Mouse (Mus musculus): ENCODE measurements around the gene Cux1. TPM values are rescaled to one million over a fixed set of nuclear protein-coding genes. Genes with fewer than 3 reads are reported as not detected.

The Cux1 gene
- polyA plus RNA-seq, 2 experiments: 39.0 to 64.3 TPM

DNA sequence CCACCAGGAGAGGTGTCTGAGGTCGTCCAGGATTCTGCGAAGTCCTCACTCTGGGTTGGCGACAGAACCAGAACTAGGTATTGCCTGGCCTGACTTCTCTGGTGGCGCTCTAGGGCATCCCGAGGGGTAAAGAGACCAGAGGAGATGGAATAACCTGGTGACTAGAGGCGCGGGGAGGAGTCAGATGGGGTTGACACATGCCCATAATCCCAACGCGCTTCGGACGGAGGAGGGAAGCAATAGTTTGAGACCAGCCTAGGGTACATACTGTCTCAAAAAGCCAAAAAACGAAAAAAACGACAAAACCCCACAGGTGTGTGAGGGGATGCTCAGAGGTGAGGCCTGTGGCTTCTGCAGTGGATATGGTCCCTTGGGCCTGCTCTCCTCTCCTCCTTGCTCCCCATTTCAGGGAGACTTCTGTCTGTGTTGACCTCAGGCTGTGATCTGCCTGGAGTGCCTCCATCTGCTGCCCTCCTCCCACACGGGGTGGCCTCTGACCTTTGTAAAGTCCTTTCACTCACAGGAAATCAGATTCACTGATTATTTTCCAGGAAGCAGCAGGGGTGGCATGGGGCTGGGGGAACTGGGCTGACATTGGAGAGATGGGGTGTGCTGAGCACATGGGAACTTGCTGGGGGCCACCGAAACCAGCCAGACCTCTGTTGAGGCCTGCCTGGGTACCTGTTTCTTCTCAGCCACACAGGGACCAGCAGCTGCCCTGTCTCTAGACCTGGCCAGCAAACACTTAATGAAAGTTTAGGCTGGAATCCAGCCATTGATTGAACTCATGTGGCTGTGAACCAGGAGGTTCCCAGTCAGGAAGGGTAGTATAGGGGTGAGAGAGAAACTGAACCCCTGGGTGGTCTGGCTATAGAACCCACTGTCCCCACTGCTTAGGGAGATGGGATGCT lies 321.5 kb downstream of the Cux1 start:
- no peaks in the 10 kb centered on the region for H3K27me3 ChIP-seq (ENCODE audit: control insufficient read depth, insufficient read depth, low read length)
- H3K9ac ChIP-seq (ENCODE audit: low read depth, low read length, severe bottlenecking): peak overlapping the region; percentile 70; the same call in 1 of the 2 replicates
- H3K4me3 ChIP-seq (replicated peaks; ENCODE audit: low read length): peak overlapping the region; percentile 76
- no peak overlapping the region for H3K27ac ChIP-seq (replicated peaks; ENCODE audit: low read depth, low read length)
- 9% methylated on average over 15 of the region's 15 CpGs for WGBS
- no peaks in the 10 kb centered on the region for H3K9me3 ChIP-seq (ENCODE audit: control insufficient read depth, low read length)
- peaks cover 17% of the 10 kb centered on the region for H3K4me1 ChIP-seq (ENCODE audit: control insufficient read depth, insufficient read depth, low read length)
- H3K4me2 ChIP-seq (replicated peaks; ENCODE audit: low read depth, low read length, severe bottlenecking): peak overlapping the region; percentile 95
- ATAC-seq (ENCODE audit: low FRiP score, low read depth): no peak
- DNase-seq (ENCODE audit: low spot score): no peak
- H3K36me3 ChIP-seq (ENCODE audit: control insufficient read depth, insufficient read depth, low read length): peaks cover 4% of the 10 kb centered on the region; the same call in 1 of the 2 replicates
- TF ChIP-seq POLR2A (IDR thresholded peaks at IDR 0.05; ENCODE audit: borderline replicate concordance, extremely low read depth, insufficient read depth, insufficient read length): no peak

GRCm38 (mm10) chr5:136244762-136245540 lies 322.3 kb downstream of the Cux1 start:
- Histone ChIP-seq H3K27me3 (ENCODE audit: control insufficient read depth, insufficient read depth, low read length) (no peaks in the 10 kb centered on the region), H3K4me2 (replicated peaks; ENCODE audit: low read depth, low read length, severe bottlenecking) (peak overlapping the region; percentile 95), H3K4me3 (replicated peaks; ENCODE audit: low read length) (peak overlapping the region; percentile 76), H3K4me1 (ENCODE audit: control insufficient read depth, insufficient read depth, low read length) (peaks cover 17% of the 10 kb centered on the region), H3K9me3 (ENCODE audit: control insufficient read depth, low read length) (no peaks in the 10 kb centered on the region), H3K36me3 (ENCODE audit: control insufficient read depth, insufficient read depth, low read length) (no peaks in the 10 kb centered on the region), H3K9ac (ENCODE audit: low read depth, low read length, severe bottlenecking) (peak overlapping the region; percentile 70), H3K27ac (replicated peaks; ENCODE audit: low read depth, low read length) (peak overlapping the region; percentile 15; the same call in 1 of the 2 replicates)
- TF ChIP-seq POLR2A (IDR thresholded peaks at IDR 0.05; ENCODE audit: borderline replicate concordance, extremely low read depth, insufficient read depth, insufficient read length): no peak
- DNase-seq (ENCODE audit: low spot score) (peak; percentile 83), ATAC-seq (ENCODE audit: low FRiP score, low read depth) (peak; percentile 83)
- under 1% methylated on average over 28 of the region's 57 CpGs for WGBS

DNA sequence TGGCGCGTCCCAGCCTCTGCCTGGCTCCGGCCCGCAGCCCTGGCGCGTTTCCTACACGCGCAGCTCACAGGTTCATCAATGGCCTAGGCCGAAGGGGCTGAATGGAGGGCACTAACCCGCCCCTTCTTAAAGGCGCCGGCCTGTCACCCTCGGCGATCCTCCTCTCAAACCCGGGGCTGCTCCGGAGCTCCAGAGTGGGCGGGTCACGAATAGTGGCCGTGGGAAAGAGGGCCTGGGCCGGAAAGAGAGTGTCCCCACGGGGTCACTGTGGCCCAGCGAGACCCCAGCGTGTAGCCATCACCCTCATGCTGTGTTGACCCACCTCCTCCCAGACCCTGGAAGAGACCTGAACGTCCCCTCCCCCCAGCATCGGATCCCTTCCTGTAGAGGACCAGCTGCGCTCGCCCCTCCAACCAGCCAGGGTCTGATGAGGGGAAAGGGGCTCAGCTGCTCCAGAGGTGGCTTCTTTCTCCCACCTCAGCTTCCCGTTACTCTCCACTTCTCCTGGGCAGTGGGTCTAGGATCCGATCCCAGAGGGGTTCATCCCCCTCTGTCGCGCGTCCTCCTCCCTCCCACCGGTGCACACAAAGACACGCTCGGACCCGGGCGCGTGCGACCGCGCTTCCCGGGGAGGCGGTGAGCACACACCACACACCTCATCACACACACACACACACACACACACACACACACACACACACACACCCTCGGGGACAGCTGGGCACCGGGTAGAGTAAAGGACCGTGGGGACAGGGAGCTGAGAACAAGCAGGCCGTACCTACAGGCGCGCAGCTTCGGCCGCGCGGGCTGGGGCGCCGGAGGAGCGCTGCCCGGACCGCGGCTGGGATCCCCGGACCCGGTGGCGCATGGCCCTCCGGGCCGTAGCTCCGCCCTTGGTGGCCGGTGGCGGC lies 323.2 kb downstream of the Cux1 start:
- H3K4me1 ChIP-seq (ENCODE audit: control insufficient read depth, insufficient read depth, low read length): peaks cover 17% of the 10 kb centered on the region
- H3K9me3 ChIP-seq (ENCODE audit: control insufficient read depth, low read length): no peaks in the 10 kb centered on the region
- no peak for TF ChIP-seq POLR2A (IDR thresholded peaks at IDR 0.05; ENCODE audit: borderline replicate concordance, extremely low read depth, insufficient read depth, insufficient read length)
- DNase-seq (ENCODE audit: low spot score) (no peak), ATAC-seq (ENCODE audit: low FRiP score, low read depth) (no peak; the same call in 1 of the 2 replicates)
- H3K36me3 ChIP-seq (ENCODE audit: control insufficient read depth, insufficient read depth, low read length): no peaks in the 10 kb centered on the region
- WGBS: 1% methylated on average over 41 of the region's 67 CpGs
- H3K27ac ChIP-seq (replicated peaks; ENCODE audit: low read depth, low read length): no peak overlapping the region
- peak overlapping the region; percentile 76 for H3K4me3 ChIP-seq (replicated peaks; ENCODE audit: low read length)
- no peaks in the 10 kb centered on the region for H3K27me3 ChIP-seq (ENCODE audit: control insufficient read depth, insufficient read depth, low read length)
- H3K4me2 ChIP-seq (replicated peaks; ENCODE audit: low read depth, low read length, severe bottlenecking): peak overlapping the region; percentile 95
- H3K9ac ChIP-seq (ENCODE audit: low read depth, low read length, severe bottlenecking): peak overlapping the region; percentile 70

DNA sequence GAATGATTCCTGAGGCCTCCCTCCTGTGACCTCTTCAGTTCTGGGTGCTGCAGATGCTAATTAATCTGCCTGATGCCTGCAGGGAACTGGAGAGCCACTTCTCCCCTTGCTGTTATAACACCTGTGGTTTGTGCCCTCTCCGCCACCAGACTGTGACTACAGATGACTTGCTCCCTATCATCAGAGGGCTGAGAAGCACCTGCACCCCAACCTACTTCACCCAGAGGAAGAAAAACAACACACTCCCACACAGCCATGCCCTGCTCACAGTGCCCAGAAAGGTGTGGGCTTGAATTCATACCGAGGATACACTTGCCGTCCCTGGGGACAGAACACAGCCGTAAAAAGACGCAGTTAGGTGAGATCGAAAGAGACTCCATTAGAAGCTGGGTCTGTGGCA lies 326.1 kb downstream of the Cux1 start:
- no peak for TF ChIP-seq POLR2A (IDR thresholded peaks at IDR 0.05; ENCODE audit: borderline replicate concordance, extremely low read depth, insufficient read depth, insufficient read length)
- Histone ChIP-seq H3K4me2 (replicated peaks; ENCODE audit: low read depth, low read length, severe bottlenecking) (no peak overlapping the region), H3K27ac (replicated peaks; ENCODE audit: low read depth, low read length) (no peak overlapping the region), H3K4me3 (replicated peaks; ENCODE audit: low read length) (no peak overlapping the region), H3K4me1 (ENCODE audit: control insufficient read depth, insufficient read depth, low read length) (peaks cover 23% of the 10 kb centered on the region), H3K36me3 (ENCODE audit: control insufficient read depth, insufficient read depth, low read length) (no peaks in the 10 kb centered on the region), H3K27me3 (ENCODE audit: control insufficient read depth, insufficient read depth, low read length) (no peaks in the 10 kb centered on the region), H3K9me3 (ENCODE audit: control insufficient read depth, low read length) (no peaks in the 10 kb centered on the region), H3K9ac (ENCODE audit: low read depth, low read length, severe bottlenecking) (no peak overlapping the region)
- no peak for ATAC-seq (ENCODE audit: low FRiP score, low read depth)
- WGBS: 68% methylated on average over 6 of the region's 6 CpGs
- no peak for DNase-seq (ENCODE audit: low spot score)
